Mouse (Mus musculus) activated CD4-positive, CD25-positive, alpha-beta regulatory T cell (primary cell): Measurements from ENCODE around the gene Cldn34b1. TPM values are rescaled to one million over a fixed set of nuclear protein-coding genes. Genes with fewer than 3 reads are reported as not detected.

Source experiments
- polyA plus RNA-seq, 2 experiments: library from polyadenylated mRNA; unstranded; fragments of 100-300 nt; shearing (Covaris generic); gene quantifications; one replicate each; pipeline ENCODE4 v1.2.1; 2017

The Cldn34b1 gene
- not detected for polyA plus RNA-seq

GRCm38 (mm10) chrX:154890167-154890566, at the start of gene Cldn34b1:
Cldn34b1 (minus strand) TSS chrX:154890267.

GRCm38 (mm10) chrX:154935887-154936286, 45.8 kb upstream of the Cldn34b1 start, which contains the start of gene Magea6:
Magea6 (minus strand) TSS chrX:154935987.

Other genes starting within 250 kb of the Cldn34b1 start
- not detected for gene Magea6, start 45.7 kb upstream of the Cldn34b1 start, polyA plus RNA-seq
- not detected for gene Magea3, start 59.2 kb upstream of the Cldn34b1 start, polyA plus RNA-seq
- not detected for gene Magea8, start 105.6 kb upstream of the Cldn34b1 start, polyA plus RNA-seq
- not detected for gene Magea5, start 172.9 kb upstream of the Cldn34b1 start, polyA plus RNA-seq
- gene Magea1, start 199.5 kb upstream of the Cldn34b1 start, polyA plus RNA-seq, result not detected
- gene Magea2, start 203.4 kb upstream of the Cldn34b1 start, polyA plus RNA-seq, result not detected
- gene Cldn34b2, start 238.1 kb upstream of the Cldn34b1 start, polyA plus RNA-seq, result under 1 TPM in 1 of 2 experiments, not detected in 1; 0.16 TPM